Mouse (Mus musculus) bone marrow, adult 2 months (tissue): ENCODE data around the gene Mrvi1.

Experiments used
- CTCF ChIP-seq: fragments of 200-500 bp; IDR thresholded peaks from 2 replicates; pipeline ENCODE4 v1.5.1; 2011; ENCODE audit warnings: low read length, control low read depth; ENCODE audit not compliant: control insufficient read depth, insufficient read depth
- POLR2A ChIP-seq: fragments of 200-500 bp; IDR thresholded peaks from 2 replicates; pipeline ENCODE4 v1.6.1; 2011; ENCODE audit warnings: low read depth, mild to moderate bottlenecking, control low read depth, low read length, borderline replicate concordance; ENCODE audit not compliant: control insufficient read depth

- no peak for TF ChIP-seq POLR2A
- TF ChIP-seq CTCF, result no peak
Measured at GRCm38 (mm10) chr7:110948579-110948978, 33.7 kb downstream of the Mrvi1 start.
